Mouse (Mus musculus): ENCODE measurements around the gene Mrpl41.

Mrpl41 gene

DNA sequence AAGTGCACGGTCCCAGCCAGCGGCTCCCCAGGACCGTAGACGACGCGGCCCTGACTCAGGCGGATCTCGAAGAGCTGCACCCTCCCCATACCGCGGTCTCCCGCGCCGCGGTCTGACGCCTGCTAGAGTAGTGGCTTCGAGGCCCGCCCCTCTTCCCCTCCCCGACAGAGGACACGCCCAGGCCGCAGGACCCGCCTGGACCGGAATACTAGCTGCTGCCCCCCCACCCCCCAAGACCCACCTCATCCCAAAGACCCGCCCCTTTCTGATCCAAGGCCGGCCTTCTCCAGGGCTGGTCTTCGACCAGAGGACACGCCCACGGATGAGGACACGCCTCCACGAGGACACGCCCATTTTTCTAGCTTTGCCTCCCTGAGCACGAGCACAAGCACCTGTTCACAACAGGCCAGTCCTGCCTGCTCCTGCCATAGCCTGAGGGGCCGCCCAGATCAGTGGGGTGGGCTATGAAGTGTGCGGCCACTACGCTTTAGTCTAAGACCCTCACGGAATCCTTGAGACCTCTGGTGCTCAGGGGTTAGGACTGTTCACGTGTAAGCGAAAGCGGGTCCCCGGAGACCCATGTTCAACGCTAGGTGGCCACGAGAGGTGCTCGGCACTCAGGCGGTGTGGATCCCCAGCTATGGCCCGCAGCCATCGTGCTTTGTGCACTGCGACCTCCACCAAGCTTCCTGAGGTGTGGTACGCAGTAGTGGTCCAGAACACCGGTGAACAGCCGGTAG, 39.7 kb downstream of the Mrpl41 start, which contains the start of gene Arrdc1:
Gene Arrdc1, minus strand, starts transcription at position 196 of the 740 bp plus-strand sequence.
- peak; percentile 96 for DNase-seq

DNA sequence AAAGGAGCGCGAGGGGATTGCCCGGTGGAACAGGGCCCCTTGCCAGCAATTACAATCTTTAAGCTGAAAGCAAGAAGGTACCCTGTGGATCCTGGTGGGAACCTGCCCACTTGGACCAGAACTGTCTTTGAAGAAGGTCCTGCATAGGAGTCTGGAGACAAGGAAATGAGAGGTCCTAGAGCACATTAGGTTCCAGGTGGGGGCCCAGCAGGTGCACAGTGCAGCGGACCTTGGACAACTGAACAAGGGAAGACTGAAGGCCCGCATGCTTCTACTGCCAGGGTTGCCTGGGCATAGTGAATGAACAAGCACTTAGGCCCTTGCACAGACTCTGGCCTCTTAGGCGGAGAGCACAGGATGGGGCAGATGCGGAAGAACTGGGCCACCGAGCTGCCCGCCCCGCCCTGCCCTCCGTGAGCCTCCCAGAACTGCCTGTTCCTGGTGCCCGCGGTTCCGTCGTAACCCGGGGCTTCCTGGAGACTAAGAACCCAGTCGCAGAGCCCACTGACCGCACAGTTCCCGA, 40.4 kb downstream of the Mrpl41 start:
- DNase-seq, result peak; percentile 74

DNA sequence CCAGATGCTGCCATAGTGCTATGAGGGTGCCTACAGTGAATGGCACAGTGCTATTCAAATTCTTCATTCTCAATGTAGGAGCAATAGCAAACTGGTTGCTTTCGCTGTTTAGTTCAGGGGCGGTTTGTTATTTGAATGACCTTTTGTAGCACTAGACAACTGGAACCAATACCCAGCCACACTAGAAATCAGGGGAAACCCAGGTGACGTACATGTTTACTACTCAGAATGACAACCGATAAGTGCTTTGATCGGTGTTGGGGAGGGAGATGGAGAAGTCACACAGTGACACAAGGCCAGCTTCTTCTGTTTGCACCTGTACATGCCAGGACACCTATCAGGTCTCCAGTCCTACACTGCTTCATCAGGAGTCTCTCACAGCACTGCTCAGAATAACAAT, 45.3 kb downstream of the Mrpl41 start:
- DNase-seq, result no peak

DNA sequence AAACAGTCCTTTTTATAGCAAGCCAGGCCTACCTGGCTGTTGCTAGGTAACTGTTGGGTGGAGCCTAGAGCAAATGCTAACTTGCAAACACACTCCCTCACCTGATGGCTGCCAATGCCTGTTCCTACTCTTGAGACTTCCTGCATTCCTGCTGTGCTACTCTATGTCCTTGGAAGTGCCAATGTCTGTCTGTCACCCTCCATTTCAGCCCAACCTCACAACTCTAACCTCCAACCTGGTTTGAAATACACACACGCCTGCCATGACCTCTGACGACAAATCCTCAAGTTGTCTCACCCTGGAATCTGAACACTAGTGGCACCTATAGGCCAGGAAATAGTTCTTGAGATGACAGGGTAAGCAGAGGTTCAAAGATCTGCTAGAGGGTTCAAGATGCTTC, 45.8 kb downstream of the Mrpl41 start:
- DNase-seq, result peak; percentile 84

DNA sequence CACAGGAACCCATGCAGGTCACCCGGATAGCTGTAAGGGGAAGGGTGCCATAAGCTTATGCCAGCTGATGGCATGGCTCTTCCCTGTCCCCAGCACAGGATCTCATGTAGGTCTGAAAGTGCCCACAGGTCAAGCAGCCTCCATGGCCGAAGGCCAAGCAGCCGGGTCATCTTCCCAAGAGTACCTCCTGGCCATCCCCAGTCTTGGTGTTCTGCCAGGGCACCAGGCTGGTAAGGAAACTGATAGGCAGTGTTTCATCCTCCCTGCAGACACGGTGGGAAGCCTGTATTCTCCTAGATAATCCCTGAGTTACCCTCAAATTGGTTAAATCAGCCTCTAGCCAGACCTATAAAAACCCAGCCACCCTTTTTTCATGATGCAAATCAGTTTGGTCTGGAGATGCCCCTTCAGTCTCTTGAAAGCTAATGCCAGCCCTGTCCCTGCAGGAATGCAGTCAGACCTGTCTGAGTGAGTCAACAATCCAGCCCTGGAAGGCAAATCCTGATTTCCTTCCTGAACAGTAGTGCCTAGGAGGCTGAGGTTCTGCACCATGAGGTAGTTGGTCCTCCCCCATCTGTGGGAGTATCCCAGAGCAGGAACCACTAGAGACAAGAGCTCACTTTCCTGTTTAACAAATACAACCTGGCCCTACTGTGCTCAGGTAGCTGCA, 47.0 kb downstream of the Mrpl41 start:
- peak; percentile 86 for DNase-seq

DNA sequence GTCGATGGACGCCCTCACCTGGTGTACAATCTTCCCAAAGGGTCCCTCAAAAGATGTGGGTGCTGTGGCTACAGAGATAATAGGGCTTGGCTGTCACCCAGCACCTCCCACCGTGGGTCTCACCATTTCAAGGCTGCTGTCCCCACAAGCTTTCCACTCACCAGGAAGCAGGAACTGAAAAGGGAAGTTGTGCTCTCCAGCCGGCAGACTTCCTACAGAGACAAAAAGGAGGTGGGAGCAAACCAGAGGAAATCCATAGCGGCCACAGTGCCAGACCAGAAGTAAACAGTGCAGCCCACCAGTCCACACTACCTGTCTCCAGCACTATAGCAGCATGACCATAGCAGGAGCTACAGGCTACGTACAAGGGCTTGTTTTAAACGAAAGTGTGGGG, 47.9 kb downstream of the Mrpl41 start:
- DNase-seq, result no peak

DNA sequence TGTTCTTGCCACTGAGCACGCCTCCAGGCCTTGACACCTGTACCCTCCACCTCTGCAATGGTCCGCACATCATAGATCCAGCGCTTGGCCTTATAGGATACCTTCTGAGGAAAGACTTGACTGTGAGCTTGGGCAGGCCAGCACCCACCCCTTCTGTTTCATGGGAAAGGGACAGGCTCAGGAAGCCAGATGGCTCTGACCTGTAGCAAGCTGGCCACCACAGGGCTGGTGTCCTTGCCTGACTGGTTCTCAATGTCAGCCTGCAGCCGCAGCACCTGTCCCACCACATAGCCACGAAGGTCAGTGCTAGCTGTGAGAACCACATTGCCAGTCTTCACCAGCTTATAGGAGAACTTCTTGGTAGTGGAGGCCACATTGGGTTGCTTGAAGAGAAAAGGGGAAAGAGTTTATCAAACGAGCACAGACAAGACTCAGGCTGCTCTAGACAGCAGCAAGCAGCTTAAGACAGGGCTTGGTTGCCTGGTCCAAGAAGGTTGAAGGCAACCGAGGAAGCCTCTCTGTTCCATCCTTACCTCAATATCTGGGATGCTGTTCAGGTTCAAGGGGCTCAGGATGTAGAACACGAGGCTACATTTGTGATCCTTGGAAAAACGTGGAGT, 48.4 kb downstream of the Mrpl41 start:
- peak; percentile 46 for DNase-seq

DNA sequence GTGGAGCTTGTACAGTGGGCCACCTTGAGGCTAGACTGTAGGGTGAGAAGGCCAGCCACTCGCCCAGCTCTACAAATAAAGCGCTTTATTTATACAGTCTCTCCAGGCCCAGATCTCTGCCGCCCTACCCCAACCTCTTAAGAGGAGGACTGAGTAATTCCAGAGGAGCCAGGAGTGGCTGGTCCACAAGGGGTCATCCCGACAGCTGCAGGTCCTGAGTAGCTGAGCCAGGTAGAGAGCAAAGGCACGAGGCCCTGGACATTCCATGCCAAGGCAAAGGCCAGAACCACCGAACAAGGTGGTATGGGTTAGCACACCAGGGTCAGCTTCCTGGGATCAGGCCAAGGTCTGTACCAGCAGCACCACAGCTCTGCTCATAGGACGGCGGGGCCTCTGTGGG, 49.6 kb downstream of the Mrpl41 start:
- DNase-seq, result peak; percentile 18
